Mouse (Mus musculus): ENCODE data around the gene Chst1. TPM values are rescaled to one million over a fixed set of nuclear protein-coding genes. Genes with fewer than 3 reads are reported as not detected.

Chst1 gene
- total and polyA plus RNA-seq, 3 experiments, result not detected

- H3K9ac ChIP-seq (ENCODE audit: insufficient read depth, low read depth), result no peak overlapping the region
- dilution Hi-C loops (cut with MboI; ENCODE audit: extremely low pct_ligation_motif_present, extremely low pct_unique_long_range_greater_than_20kb, low sequenced_read_pairs), result no loop called here
- H3K4me1 ChIP-seq (ENCODE audit: control insufficient read depth in 1 of 2, insufficient read depth in 2 of 2), result peaks cover 5 to 7% of the 10 kb centered on the region in 2 experiments; a peak in 3 of 4 replicates
- H3K79me2 ChIP-seq (replicated peaks; ENCODE audit: control insufficient read depth, extremely low read depth, insufficient read depth, poor library complexity, severe bottlenecking), result no peaks in the 10 kb centered on the region
- H3K4me2 ChIP-seq (ENCODE audit: insufficient read depth, low read depth, poor library complexity, severe bottlenecking), result no peak overlapping the region
- H3K27me3 ChIP-seq (replicated peaks), result peaks cover 29% of the 10 kb centered on the region
- DNase-seq (ENCODE audit: extremely low read depth), result no peak
- in situ Hi-C loops (cut with MboI; ENCODE audit: low pct_ligation_motif_present, low pct_unique_long_range_greater_than_20kb, low sequenced_read_pairs), result loop anchor here (5.0 kb wide), 1 partner anchor 199 kb away; no protein-coding TSS in a partner anchor
- no peaks in the 10 kb centered on the region for H3K9me3 ChIP-seq (replicated peaks; ENCODE audit: low read length)
- TF ChIP-seq RCOR1 (conservative IDR thresholded peaks at IDR 0.05; ENCODE audit: low read depth, low read length) (no peak), ZC3H11A (IDR thresholded peaks at IDR 0.05; ENCODE audit: low read depth, low read length) (no peak), SIN3A (IDR thresholded peaks at IDR 0.05; ENCODE audit: low read length) (no peak)
- H3K36me3 ChIP-seq (replicated peaks in 1 of 2; ENCODE audit: control insufficient read depth in 1 of 2, insufficient read depth in 1 of 2, low read length in 1 of 2), result no peaks in the 10 kb centered on the region
- no peak overlapping the region for H3K27ac ChIP-seq (ENCODE audit: insufficient read depth, low read depth)
- no peak overlapping the region for H3K4me3 ChIP-seq (replicated peaks in 1 of 3; ENCODE audit: low read depth in 2 of 3, low read length in 2 of 3, poor library complexity in 1 of 3)
Observed at GRCm38 (mm10) chr2:92613645-92614044, 14.1 kb downstream of the Chst1 start.

- dilution Hi-C loops (cut with MboI; ENCODE audit: extremely low pct_ligation_motif_present, extremely low pct_unique_long_range_greater_than_20kb, low sequenced_read_pairs) (no loop called here), in situ Hi-C loops (cut with MboI; ENCODE audit: low pct_ligation_motif_present, low pct_unique_long_range_greater_than_20kb, low sequenced_read_pairs) (loop anchor here (5.0 kb wide), 1 partner anchor 198 kb away; no protein-coding TSS in a partner anchor)
Observed at GRCm38 (mm10) chr2:92614106-92614505, 14.6 kb downstream of the Chst1 start.

GRCm38 (mm10) chr2:92617077-92617756 lies 17.7 kb downstream of the Chst1 start:
- in situ Hi-C loops (cut with MboI; ENCODE audit: low pct_ligation_motif_present, low pct_unique_long_range_greater_than_20kb, low sequenced_read_pairs) (no loop called here), dilution Hi-C loops (cut with MboI; ENCODE audit: extremely low pct_ligation_motif_present, extremely low pct_unique_long_range_greater_than_20kb, low sequenced_read_pairs) (no loop called here)
- H3K27ac ChIP-seq (ENCODE audit: insufficient read depth, low read depth), result no peak overlapping the region
- H3K79me2 ChIP-seq (replicated peaks; ENCODE audit: control insufficient read depth, extremely low read depth, insufficient read depth, poor library complexity, severe bottlenecking), result no peaks in the 10 kb centered on the region
- H3K4me2 ChIP-seq (ENCODE audit: insufficient read depth, low read depth, poor library complexity, severe bottlenecking), result no peak overlapping the region
- H3K9me3 ChIP-seq (replicated peaks; ENCODE audit: low read length), result peaks cover 6% of the 10 kb centered on the region
- TF ChIP-seq MYC (IDR thresholded peaks at IDR 0.05; ENCODE audit: low read depth, low read length), result no peak
- TF ChIP-seq PAX5 (IDR thresholded peaks at IDR 0.05; ENCODE audit: low read length), result no peak
- TF ChIP-seq POLR2A (IDR thresholded peaks at IDR 0.05; ENCODE audit: low read depth, low read length), result no peak
- no peak for TF ChIP-seq IRF4 (IDR thresholded peaks at IDR 0.05; ENCODE audit: low read depth, low read length)
- no peak for TF ChIP-seq ZNF384 (IDR thresholded peaks at IDR 0.05; ENCODE audit: low read depth, low read length)
- TF ChIP-seq TBP (conservative IDR thresholded peaks at IDR 0.05; ENCODE audit: low read depth, low read length), result no peak
- no peak for TF ChIP-seq ETS1 (conservative IDR thresholded peaks at IDR 0.05; ENCODE audit: low read depth, low read length)
- TF ChIP-seq SMC3 (IDR thresholded peaks at IDR 0.05; ENCODE audit: low read depth, low read length), result no peak
- TF ChIP-seq USF2 (conservative IDR thresholded peaks at IDR 0.05; ENCODE audit: low read depth, low read length), result no peak
- TF ChIP-seq MAFK (IDR thresholded peaks at IDR 0.05; ENCODE audit: insufficient replicate concordance, low read length), result no peak
- no peak for TF ChIP-seq MAZ (IDR thresholded peaks at IDR 0.05; ENCODE audit: low read depth, low read length)
- no peak for TF ChIP-seq SIN3A (IDR thresholded peaks at IDR 0.05; ENCODE audit: low read length)
- no peak for TF ChIP-seq CTCF (conservative IDR thresholded peaks at IDR 0.05 in 1 of 2, IDR thresholded peaks at IDR 0.05 in 1 of 2; ENCODE audit: low read depth in 2 of 2, low read length in 2 of 2)
- no peak for TF ChIP-seq CHD1 (IDR thresholded peaks at IDR 0.05; ENCODE audit: low read depth, low read length)
- no peak for TF ChIP-seq MAX (IDR thresholded peaks at IDR 0.05; ENCODE audit: low read length)
- no peak for TF ChIP-seq TCF12 (IDR thresholded peaks at IDR 0.05; ENCODE audit: low read depth, low read length)
- TF ChIP-seq RAD21 (IDR thresholded peaks at IDR 0.05; ENCODE audit: low read depth, low read length), result no peak
- no peak for TF ChIP-seq POLR2AphosphoS2 (IDR thresholded peaks at IDR 0.05; ENCODE audit: low read depth, low read length)
- no peak for TF ChIP-seq HCFC1 (IDR thresholded peaks at IDR 0.05; ENCODE audit: low read depth, low read length)
- peaks cover 5 to 7% of the 10 kb centered on the region in 2 experiments; a peak in 3 of 4 replicates for H3K4me1 ChIP-seq (ENCODE audit: control insufficient read depth in 1 of 2, insufficient read depth in 2 of 2)
- peaks cover 17% of the 10 kb centered on the region for H3K27me3 ChIP-seq (replicated peaks)
- no peaks in the 10 kb centered on the region for H3K36me3 ChIP-seq (replicated peaks in 1 of 2; ENCODE audit: control insufficient read depth in 1 of 2, insufficient read depth in 1 of 2, low read length in 1 of 2)
- no peak for DNase-seq (ENCODE audit: extremely low read depth)
- H3K4me3 ChIP-seq (replicated peaks in 1 of 3; ENCODE audit: low read depth in 2 of 3, low read length in 2 of 3, poor library complexity in 1 of 3), result no peak overlapping the region
- no peak overlapping the region for H3K9ac ChIP-seq (ENCODE audit: insufficient read depth, low read depth)

More at GRCm38 (mm10) chr2:92614106-92614505, 14.6 kb downstream of the Chst1 start:
- no peak overlapping the region for H3K4me3 ChIP-seq (replicated peaks in 1 of 3; ENCODE audit: low read depth in 2 of 3, low read length in 2 of 3, poor library complexity in 1 of 3)
- H3K4me2 ChIP-seq (ENCODE audit: insufficient read depth, low read depth, poor library complexity, severe bottlenecking), result no peak overlapping the region
- peak; percentile 14; the same call in 1 of the 2 replicates for TF ChIP-seq BHLHE40 (IDR thresholded peaks at IDR 0.05; ENCODE audit: low read depth, low read length)
- no peak for TF ChIP-seq EP300 (IDR thresholded peaks at IDR 0.05; ENCODE audit: low read length)
- TF ChIP-seq ELF1 (IDR thresholded peaks at IDR 0.05; ENCODE audit: low read depth, low read length), result peak; percentile 18; the same call in 1 of the 2 replicates
- no peak for TF ChIP-seq CHD1 (IDR thresholded peaks at IDR 0.05; ENCODE audit: low read depth, low read length)
- no peak for TF ChIP-seq MAX (IDR thresholded peaks at IDR 0.05; ENCODE audit: low read length)
- no peak for TF ChIP-seq MXI1 (IDR thresholded peaks at IDR 0.05; ENCODE audit: low read depth, low read length)
- TF ChIP-seq TCF12 (IDR thresholded peaks at IDR 0.05; ENCODE audit: low read depth, low read length), result peak; percentile 31; the same call in 1 of the 2 replicates
- no peak for TF ChIP-seq RCOR1 (conservative IDR thresholded peaks at IDR 0.05; ENCODE audit: low read depth, low read length)
- 0 out of 2 replicates have a peak, but pooled peaks have one; percentile 18 for TF ChIP-seq ZKSCAN1 (IDR thresholded peaks at IDR 0.05; ENCODE audit: borderline replicate concordance, low read depth, low read length)
- 0 out of 2 replicates have a peak, but pooled peaks have one; percentile 26 for TF ChIP-seq IRF4 (IDR thresholded peaks at IDR 0.05; ENCODE audit: low read depth, low read length)
- no peak for TF ChIP-seq GABPA (IDR thresholded peaks at IDR 0.05; ENCODE audit: insufficient replicate concordance, low read depth, low read length)
- no peak for TF ChIP-seq RAD21 (IDR thresholded peaks at IDR 0.05; ENCODE audit: low read depth, low read length)
- H3K36me3 ChIP-seq (replicated peaks in 1 of 2; ENCODE audit: control insufficient read depth in 1 of 2, insufficient read depth in 1 of 2, low read length in 1 of 2), result no peaks in the 10 kb centered on the region
- H3K4me1 ChIP-seq (ENCODE audit: control insufficient read depth in 1 of 2, insufficient read depth in 2 of 2), result peaks cover 5 to 7% of the 10 kb centered on the region in 2 experiments; a peak in 3 of 4 replicates
- H3K9me3 ChIP-seq (replicated peaks; ENCODE audit: low read length), result no peaks in the 10 kb centered on the region
- H3K27me3 ChIP-seq (replicated peaks), result peaks cover 28% of the 10 kb centered on the region
- no peaks in the 10 kb centered on the region for H3K79me2 ChIP-seq (replicated peaks; ENCODE audit: control insufficient read depth, extremely low read depth, insufficient read depth, poor library complexity, severe bottlenecking)
- H3K27ac ChIP-seq (ENCODE audit: insufficient read depth, low read depth), result no peak overlapping the region
- no peak for DNase-seq (ENCODE audit: extremely low read depth)
- no peak overlapping the region for H3K9ac ChIP-seq (ENCODE audit: insufficient read depth, low read depth)
